Mouse (Mus musculus) adipocyte (in vitro differentiated cells): ENCODE data around the gene Lrpap1.

ENCODE experiments used
- DNase-seq: peaks from one replicate; pipeline ENCODE4 v3.0.0-alpha.2; 2016; ENCODE audit warnings: low spot score

Gene Lrpap1

DNA sequence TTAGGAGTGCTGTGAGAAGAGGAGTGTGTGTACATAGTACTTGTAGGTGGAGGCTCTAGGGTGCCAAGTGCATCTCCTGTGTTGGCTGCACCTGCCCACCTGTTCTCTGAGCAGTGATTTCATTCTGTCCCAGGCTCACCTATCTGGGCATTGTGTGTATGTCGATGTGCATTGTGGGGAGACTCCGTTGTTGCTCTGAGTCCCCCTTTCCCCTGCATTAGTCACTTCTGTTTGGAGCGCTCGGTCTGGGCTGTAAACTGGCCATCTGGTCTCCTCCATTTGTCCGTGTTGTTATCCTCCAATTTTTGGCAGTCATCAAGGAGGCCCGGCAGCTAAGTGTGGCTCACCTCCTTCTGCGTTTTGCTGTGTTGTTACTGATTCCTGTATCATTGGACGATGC lies 14.5 kb upstream of the Lrpap1 start:
- DNase-seq = no peak

DNA sequence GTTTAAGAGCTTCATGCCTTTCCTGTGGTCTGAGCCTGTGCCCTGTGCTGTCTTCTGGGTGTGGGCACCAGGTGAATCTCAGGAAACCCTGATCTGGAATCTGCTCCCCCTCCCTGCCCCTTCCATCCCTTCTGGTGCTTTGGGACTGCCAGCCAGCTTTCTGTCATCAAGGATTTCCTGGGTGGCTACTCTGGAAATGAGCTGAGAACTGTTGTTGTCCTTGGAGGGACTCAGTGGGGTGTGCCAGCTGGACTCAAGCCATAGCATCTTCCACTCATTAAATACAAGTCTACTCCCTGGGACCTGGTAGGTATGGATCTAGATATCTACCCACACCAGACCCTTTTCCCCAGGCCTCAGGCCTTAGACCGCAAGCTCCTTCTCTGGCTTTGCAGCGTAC lies 12.9 kb upstream of the Lrpap1 start:
- DNase-seq = no peak

DNA sequence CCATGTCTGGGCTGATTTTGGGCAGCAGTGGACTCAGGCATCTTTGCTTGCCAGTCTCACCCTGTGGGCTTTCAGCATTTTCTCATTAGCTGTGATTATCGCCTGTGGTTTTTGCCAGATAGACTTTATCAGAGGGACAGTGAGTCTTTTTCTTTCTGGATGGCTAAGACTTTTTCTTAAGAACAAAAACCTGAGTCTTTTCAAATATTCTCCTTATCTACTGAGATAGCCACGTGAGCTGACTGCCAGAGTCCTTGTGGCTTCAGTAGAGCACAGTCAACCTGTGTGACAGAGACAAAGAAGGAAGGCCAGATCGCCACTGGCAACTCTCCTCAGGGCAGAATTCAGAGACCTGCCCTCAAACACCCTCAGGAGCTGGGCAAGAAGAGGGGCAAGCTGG lies 12.1 kb upstream of the Lrpap1 start:
- DNase-seq = no peak

DNA sequence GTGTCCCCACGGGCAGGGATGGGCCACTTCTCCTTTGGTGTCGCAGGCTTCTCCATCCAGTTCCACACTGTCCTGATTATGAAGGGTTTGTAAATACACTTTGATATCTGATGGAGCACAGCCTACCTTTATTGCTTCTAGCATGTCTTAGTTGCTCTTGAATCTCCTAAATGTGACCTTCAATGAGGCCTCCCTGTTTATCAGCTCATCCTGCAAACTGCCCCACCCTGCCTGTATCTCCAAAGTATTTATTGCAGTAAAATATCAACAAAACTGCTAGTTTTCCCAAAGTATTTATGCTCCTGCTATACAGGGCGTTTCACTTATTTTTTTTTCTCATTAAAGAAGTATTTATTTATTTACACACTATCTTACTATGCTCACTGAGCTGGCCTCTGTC lies 10.4 kb upstream of the Lrpap1 start:
- no peak for DNase-seq

DNA sequence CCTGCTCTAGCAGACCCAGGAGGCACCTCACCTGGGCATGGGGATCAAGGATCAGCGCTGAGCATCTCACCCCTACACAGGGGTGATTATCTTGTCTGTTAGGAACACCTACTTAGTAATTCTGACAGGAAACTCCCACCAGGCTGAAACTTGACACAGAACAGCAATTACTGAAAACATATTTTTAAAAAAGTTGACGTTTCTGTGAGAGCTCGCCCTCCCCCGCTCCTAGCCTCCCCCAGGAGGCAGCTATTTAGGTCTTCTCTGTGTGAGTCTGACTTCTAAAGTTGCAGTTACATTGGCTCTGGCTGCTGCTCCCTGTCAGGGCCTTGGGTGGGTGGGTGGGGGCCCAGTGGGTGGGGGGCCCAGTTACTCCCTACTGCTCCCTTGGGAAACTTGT lies 6.9 kb upstream of the Lrpap1 start:
- DNase-seq = no peak

DNA sequence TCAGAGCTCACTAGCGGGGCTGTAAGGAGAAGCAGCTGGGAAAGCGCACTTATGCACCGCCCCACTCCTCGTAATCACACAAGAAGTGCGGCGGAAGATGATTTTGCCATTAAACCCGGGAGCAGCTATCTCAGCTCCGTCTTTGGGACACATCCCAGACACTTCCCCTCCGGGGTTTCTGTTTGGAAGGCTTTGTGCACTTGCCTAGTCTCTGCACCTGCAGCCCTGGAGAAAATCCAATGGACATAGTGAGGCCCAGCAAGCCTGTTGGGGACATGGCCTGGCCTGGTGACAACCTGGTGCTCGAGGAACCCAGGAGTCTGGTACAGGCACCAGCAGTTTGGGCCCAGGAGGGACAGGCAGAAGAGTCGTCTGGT lies 344 bp upstream of the Lrpap1 start:
- no peak for DNase-seq

DNA sequence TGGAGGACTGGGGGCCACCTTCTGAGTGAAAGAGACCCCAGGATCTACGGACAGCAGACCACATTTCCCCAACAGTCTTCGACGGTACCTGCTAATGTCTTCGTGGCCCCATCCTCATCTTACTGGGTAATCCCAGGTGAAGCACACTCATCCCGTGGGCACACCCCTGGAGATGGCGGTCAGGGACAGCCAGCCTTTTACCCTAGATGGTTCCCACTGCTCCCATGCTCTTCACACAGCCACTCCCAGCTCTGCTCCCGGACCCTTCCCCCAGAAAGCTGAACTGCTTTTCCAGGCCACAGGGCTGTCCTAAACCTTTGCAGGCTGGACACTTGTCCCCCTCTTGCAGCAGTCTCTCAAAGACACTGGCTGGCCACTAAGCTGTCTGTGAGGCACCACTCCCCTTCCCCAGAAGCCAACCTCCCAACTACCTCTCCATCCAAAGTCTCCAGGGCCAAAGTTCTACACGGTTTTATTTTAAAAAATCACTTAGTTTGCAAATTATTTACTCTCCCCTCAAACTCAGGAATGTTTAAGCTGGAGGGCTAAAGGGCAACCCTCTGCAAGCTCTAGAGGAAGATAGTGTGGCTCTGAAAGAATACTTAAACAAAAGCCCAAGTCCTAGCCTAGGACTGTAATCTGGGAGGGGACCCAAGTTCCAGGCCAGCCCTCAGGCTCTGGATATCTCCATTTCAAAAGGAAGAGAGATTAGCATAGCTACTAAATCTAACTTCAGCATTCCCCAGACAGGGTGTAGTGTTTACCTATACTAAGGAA lies 1.2 kb downstream of the Lrpap1 start:
- no peak for DNase-seq

DNA sequence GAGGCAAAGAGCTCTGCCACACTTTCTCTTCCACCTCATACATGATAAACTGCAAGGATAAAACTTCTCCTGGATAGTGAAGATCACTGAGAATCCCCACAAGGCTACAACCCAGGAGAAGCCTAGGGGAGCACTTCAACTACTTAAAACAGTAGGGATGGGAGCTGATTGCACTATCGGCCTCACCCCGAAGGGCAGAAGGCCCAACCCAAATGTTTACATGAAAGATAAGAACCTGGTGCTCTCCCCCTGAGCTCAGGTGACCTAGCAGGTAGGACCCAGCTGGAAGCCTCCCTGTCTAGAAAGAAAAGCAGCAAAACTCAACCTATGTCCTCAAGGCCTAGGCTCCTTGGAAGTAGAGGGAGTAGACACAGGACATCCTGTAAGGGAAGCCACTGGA lies 2.0 kb downstream of the Lrpap1 start:
- DNase-seq = no peak

DNA sequence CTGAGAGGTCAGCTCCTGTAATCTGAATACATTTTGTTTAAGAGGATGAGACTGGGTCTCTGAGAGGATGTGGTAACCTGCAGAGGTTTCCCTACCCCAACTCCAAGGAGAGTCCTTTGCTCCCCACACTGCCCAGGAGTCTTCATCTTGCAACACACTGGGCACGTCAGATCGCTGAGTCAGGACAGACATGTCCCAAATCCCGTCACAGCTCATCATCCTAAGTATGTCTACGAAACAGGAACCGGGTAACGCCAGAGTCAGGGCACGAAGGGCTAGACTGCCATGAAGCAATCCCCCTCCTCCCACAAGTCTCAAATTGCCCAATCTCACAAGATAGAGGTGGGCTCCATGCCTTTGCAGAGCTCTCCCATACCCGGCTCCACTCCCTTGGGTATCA lies 2.5 kb downstream of the Lrpap1 start:
- DNase-seq = no peak

DNA sequence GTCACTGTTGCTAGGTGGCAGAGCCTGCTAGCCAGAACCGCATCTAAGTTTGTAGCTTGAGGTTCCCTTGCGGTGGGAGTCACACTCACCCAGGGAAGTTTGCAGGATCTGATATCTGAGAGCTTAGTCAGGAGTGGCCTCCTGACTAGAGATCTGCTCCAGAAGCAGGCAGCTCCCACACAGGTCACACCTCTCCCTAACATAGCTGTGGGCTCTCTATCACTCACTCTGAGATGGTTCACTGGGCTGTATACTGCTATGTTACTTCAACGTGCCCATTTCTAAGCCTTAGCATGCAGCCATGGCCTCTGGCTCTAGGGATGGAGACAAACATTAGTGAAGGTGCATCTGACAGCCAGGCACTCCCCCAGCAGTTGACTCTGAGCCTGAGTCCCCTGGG lies 13.9 kb downstream of the Lrpap1 start:
- no peak for DNase-seq

DNA sequence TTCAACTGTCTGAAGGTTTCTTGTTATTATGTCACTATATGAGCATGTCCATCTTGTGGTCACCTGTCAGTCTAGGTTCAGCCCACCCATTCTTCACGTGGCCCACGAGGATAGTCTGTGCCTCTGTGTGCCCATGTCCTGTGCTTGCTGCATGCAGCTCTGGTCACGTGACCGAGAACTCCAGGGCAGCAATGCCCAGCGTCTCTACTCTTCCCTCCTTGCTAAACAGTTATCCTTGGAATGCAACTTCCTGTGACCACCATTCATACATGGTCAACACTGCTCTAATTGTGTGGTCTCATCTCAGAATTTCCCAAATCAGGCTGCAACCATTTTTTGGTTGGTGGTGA lies 16.0 kb downstream of the Lrpap1 start:
- no peak for DNase-seq

DNA sequence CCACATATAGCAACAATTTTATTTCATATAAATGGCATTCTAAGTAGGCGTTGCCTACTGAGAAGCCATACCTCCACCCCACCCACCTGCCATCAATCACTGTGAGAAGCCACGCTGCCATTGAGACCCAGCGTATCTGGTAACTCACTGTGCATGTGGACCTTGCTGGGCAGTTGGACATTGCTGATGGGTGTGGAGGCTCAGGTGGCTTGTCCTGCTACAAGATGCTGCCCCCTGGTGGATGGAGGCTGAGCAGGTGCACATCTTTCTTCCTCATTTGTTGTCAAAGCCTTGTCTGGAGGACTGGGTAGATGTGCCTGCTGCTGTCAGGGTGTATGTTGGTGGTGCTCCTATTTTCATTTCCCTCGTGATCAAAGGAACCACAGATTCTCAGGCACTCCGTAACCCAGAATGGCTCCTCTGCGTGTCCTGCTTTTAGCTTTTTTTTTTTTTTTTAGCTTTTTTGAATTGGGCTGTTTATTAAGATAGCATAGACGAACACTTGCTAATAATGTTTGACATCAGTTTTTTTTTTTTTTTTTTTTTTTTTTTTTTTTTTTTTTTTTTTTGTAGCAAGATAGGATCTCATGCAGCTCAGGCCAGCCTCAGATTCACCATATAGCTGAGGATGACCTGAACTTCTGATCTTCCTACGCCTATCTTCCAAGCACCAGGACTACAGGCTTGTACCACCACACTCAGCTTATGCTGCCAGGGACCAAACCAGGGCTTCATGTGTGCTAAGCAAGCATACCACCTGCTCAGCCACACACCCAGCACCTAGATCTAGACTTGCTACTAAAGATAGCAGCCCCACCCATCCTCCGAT lies 16.6 kb downstream of the Lrpap1 start:
- peak; percentile 81 for DNase-seq

DNA sequence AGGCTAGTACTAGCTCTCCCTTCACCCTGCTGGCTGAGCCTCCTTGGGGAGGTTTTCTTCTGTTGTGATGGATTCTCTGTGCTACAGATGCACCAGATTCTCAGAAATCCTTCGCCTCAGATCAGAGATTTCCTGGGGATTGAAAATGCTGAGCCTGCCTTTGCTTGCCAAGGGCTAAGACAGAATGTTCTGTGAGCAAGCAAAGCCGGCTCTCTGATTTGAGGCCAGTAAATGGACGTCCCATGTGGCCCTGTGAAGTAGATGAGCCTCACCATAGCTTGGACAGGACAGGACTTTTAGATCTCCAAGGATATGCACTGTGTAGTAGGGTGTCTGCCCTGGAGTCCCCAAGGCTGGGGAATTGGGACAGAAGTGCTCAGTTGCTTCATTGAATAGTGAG lies 20.7 kb downstream of the Lrpap1 start:
- DNase-seq = no peak

DNA sequence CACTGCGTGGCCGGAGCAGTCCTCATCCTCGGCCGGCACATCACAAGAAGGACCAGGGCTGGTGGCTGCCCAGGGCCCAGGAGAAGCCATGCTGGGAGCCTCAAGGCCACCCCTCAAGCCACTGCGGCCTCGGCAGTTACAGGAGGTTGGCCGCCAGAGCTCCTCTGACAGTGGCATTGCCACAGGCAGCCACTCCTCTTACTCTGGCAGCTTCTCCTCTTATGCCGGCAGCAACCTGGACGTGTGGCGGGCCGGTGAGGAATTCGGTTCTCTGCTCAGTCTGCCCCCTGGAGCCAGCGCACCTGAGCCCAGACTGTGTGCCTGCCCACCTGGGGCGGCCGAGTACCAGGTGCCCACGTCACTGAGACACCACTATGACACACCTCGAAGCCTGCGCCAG lies 26.5 kb downstream of the Lrpap1 start:
- no peak for DNase-seq

DNA sequence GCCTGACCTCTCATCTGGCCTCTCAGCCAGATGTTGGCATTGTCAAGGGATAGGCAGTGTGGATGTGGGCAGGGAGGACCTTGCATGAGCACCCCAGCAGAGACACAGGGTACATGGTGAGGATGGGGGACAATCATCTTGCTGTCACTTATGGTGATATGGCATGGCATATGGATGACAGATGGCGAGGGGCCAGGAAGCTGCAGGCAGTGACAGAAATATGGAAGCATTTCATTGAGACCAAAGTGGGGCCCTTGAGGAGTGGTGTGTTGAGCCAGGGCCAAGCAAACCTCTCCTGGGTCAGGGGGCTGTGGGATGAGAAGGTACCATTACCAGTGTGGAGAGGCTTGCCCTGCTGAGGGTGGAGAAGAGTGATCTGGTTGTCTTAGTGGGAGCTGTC lies 29.2 kb downstream of the Lrpap1 start:
- no peak for DNase-seq

DNA sequence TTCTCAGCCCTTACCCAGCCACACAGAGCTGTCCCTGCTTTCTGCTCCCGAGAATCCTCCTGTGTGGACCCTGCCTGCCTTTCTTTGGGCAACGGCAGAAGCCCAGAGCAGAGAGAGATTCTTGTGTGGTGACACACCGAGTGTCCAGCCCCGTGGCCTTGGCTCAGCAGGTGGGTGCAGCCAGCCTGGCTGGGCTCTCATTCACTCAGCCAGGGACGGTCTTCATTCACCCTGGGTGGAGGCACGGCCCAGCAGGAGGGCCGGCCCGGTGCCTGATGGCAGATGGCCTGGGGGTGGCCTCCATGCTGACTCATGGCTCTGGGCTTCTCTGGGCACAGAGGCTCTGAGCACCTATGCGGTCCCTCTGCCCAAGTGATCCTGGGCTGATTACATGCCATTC lies 31.6 kb downstream of the Lrpap1 start:
- DNase-seq = no peak

DNA sequence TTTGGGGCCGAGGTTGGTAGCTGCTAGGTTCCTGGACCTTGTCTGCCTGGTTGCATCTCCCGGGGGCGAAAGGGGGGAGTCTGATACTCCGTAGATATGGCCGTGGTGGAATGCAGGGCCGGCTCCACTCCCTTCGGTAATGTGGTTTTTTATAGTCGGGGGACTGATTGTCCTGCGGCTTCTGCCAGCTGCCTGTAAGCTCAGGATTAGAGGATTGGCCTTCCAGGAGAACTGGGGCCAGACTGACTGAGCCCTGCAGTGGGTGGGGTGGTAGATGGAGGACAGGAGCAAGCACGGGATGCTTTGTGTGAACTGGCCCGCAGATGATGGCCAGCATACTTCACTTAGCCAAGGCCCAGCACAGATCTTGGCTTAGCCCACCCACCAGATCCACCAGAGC lies 32.3 kb downstream of the Lrpap1 start:
- DNase-seq = no peak

DNA sequence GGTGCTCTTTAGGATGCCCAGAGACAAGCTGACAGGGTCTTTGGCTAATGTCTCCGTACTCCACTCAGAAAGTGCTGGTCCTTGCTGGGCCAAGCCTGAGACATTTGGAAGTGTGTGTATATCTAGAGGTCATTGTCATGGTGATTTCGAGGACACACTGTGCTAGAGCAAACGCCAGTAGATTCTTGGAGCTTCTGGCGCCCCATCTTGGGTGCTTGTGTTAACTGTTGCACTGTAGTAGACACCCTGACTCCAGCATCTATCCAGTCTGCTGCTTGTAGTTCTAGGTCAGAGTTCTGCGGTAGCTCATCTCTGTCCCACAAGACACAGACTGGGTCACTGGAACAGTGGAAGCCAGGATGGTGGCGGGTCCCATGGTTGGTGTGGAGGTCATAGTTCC lies 33.7 kb downstream of the Lrpap1 start:
- no peak for DNase-seq

DNA sequence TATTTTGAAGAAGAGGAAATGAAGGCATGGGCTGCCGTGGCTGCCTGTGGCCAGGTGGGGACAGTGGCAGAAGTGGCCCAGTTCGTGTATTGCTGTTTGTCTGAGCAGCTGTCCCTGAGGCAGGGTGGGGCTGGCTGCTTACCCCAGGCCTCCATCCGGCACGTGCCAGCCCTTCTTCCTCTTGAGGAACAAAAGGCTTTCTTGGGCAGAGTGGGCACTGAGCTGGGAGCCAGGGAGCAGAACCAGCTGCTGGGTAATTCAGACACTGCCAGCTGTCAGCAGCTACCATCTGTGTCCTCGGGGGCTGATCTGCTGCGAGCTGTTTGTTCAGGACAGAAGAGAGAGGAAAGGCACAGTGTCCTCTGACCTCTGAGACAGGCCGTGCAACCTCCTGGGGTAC lies 34.6 kb downstream of the Lrpap1 start:
- DNase-seq = no peak

DNA sequence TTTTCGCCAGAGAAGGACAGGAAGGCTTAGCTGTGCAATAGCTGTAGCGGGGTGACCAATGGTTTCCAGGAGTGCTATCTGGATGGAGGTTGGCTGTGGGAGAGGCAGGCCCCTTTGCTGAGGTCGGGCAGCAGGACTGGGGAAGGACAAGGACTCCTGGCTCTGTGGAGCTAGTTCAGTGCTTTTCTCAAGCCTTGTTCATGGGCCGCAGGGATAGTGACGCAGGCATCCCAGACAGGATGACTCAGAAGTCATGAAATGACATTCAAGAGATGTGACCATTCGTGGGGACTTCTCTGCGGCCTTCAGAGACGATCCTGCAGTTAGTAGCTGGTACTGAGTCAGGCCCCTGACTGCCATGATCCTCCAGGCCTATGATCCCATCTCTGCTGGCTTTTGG lies 35.3 kb downstream of the Lrpap1 start:
- no peak for DNase-seq

DNA sequence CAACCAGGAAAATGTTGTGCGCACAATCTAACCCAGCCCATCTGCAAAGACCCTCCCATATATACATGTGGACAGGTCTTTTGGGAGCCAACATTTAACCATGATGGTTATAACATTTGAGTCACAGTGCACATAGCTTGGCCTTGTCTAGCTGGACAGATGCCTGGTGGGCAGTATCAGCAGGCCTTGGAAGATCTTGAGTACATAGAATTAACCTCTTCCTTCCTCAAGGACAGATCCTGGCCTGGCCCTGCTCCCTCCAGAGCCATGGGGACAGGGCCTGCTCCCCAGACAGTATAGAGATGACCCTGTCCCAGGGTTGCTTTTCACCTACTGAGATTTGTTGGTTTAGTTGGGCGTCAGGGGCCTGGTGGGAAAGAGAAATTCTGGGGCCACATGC lies 35.7 kb downstream of the Lrpap1 start:
- no peak for DNase-seq

DNA sequence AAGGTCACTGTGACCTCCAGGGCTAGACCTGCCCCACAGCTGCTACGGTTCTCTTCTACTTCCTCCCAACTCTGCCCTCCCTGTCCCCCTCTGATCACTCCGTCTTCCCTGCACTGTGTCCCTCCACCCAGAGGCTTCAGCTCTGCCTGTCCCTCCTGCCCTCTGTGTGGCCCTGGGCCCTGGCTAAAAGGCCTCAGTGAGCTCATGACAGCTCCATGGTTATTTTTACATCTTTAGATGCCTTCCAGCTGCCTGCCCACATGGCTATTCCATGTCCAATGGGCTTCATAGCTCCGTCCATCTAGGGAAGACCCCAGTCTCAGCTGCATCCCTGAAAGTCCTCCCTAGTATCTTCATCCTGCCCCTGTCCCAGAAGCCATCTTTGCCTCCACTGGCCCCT lies 45.5 kb downstream of the Lrpap1 start:
- no peak for DNase-seq

DNA sequence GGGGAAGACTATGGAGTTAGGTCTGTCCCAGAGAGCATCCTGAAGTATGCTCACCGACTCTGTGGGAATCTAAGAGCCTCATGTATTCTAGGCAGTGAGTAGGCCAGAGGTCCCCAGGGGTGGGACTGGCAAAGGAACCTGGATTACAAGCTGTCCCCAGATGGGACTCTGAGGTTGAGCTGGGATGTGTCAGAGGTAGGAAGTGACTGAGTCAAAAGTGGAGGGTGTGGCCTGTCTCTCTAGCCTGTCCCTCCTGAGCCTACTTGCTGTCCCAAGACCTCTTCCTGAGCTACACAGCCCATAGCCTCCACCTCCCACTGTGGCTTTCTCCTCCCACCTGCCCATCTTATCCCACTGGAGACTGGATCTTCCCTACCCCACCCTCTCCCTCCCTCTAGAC lies 47.4 kb downstream of the Lrpap1 start:
- DNase-seq = no peak

DNA sequence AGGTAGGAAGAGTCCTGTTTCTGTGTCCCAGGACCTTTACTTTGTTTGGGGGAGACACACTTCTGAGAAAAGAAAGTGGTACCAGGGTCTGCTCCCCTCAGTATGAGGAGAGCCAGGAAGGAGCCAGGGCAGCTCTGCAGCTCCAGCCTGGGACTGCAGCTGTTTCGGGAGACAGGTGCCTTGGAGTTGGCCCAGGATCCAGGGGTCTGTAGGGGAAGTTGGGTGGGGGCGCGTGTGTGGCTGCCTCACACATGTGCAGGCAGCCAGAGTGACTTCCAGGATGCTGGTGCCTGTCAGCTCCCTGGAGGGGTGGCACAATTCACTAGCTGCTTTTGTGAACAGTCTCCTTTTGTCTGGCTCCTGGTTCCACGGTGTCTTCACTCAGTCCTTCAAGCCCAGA lies 48.0 kb downstream of the Lrpap1 start:
- no peak for DNase-seq
